Mouse (Mus musculus): ENCODE data around the gene Tnfrsf8. TPM values are rescaled to one million over a fixed set of nuclear protein-coding genes. Genes with fewer than 3 reads are reported as not detected.

Gene Tnfrsf8
- polyA plus RNA-seq, 1 experiment from 2014 or later = 0.15 TPM

DNA sequence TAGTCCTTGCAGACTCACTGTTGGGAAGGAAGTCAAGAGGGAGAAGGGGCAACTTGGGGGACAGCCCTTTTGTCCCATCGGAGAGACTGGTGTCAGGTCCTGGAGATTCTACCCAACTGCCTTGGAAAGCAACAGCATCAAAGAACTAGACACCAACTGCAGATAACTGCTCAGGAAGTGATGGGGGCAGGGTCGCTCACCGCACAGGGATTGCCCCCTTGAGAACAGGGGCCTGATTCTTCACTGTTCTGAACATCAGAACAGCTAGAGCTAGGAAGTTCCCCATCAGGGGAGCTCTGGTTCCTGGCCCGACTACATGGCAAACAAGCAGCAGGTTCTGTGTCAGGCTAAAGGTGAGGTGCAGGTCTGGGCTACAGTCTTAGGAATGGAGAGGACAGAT, 48.5 kb downstream of the Tnfrsf8 start:
- no peaks in the 10 kb centered on the region for H3K9me3 ChIP-seq (replicated peaks; ENCODE audit: control insufficient read depth, low read length)
- H3K4me1 ChIP-seq (ENCODE audit: control insufficient read depth, insufficient read depth, low read length) = no peaks in the 10 kb centered on the region
- no peak for ATAC-seq
- no peak overlapping the region for H3K4me3 ChIP-seq (ENCODE audit: low read depth, low read length)
- no peak overlapping the region for H3K9ac ChIP-seq (ENCODE audit: low read length)
- no peaks in the 10 kb centered on the region for H3K27me3 ChIP-seq (replicated peaks; ENCODE audit: control insufficient read depth, insufficient read depth, low read length)
- DNase-seq (ENCODE audit: low spot score) = no peak
- no peak overlapping the region for H3K4me2 ChIP-seq (ENCODE audit: low read length)
- H3K36me3 ChIP-seq (ENCODE audit: control insufficient read depth, insufficient read depth, low read length) = no peaks in the 10 kb centered on the region
- H3K27ac ChIP-seq (ENCODE audit: low read depth, low read length) = no peak overlapping the region
- WGBS = 87% methylated on average over 4 of the region's 4 CpGs

DNA sequence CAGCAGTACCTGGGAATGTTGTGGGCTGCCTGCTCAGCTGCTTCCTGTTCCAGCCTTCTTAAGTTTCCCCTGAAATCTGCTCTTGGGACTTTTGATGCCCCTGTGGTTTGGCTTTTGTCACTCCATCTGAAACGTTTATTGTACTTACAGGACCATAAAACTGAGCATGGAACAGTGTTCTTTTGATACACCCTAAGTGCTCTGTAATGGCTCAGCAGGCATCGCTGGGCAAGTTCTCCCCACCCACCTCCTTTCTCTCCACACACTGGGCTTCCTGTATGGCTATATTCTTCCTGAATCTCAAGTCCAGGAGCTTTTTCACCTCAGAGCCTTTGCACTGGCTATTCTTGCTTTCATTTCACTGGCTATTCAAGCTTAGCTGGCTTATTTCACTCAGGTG, 50.2 kb downstream of the Tnfrsf8 start:
- H3K9me3 ChIP-seq (replicated peaks; ENCODE audit: control insufficient read depth, low read length) = no peaks in the 10 kb centered on the region
- H3K4me2 ChIP-seq (ENCODE audit: low read length) = no peak overlapping the region
- ATAC-seq (no peak), DNase-seq (ENCODE audit: low spot score) (no peak)
- 43% methylated on average over 2 of the region's 2 CpGs for WGBS
- no peak overlapping the region for H3K9ac ChIP-seq (ENCODE audit: low read length)
- H3K4me1 ChIP-seq (ENCODE audit: control insufficient read depth, insufficient read depth, low read length) = no peaks in the 10 kb centered on the region
- no peak overlapping the region for H3K4me3 ChIP-seq (ENCODE audit: low read depth, low read length)
- H3K36me3 ChIP-seq (ENCODE audit: control insufficient read depth, insufficient read depth, low read length) = no peaks in the 10 kb centered on the region
- H3K27ac ChIP-seq (ENCODE audit: low read depth, low read length) = no peak overlapping the region
- H3K27me3 ChIP-seq (replicated peaks; ENCODE audit: control insufficient read depth, insufficient read depth, low read length) = no peaks in the 10 kb centered on the region

DNA sequence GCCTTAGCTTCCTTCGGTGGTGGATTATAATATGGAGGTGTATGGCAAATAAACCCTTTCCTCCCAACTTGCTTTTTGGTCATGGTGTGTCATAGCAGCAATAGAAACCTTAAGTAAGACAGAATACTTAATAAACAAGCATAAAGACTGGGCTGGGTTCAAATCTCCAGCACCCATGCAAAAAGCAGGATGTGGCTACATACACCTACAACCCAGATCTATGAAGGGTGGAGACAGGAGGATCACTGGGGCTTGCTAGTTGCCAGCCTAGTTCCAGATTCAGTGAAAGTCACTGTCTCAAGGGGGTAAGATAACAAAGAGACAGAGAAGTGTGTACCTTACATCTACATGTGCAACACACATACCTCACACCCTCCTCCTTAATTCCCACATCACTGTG, 51.4 kb downstream of the Tnfrsf8 start:
- no peaks in the 10 kb centered on the region for H3K36me3 ChIP-seq (ENCODE audit: control insufficient read depth, insufficient read depth, low read length)
- 89% methylated on average over 1 of the region's 1 CpGs for WGBS
- H3K27ac ChIP-seq (ENCODE audit: low read depth, low read length) = no peak overlapping the region
- H3K9ac ChIP-seq (ENCODE audit: low read length) = no peak overlapping the region
- no peak overlapping the region for H3K4me2 ChIP-seq (ENCODE audit: low read length)
- H3K9me3 ChIP-seq (replicated peaks; ENCODE audit: control insufficient read depth, low read length) = no peaks in the 10 kb centered on the region
- ATAC-seq (no peak), DNase-seq (ENCODE audit: low spot score) (no peak)
- H3K4me1 ChIP-seq (ENCODE audit: control insufficient read depth, insufficient read depth, low read length) = no peaks in the 10 kb centered on the region
- H3K27me3 ChIP-seq (replicated peaks; ENCODE audit: control insufficient read depth, insufficient read depth, low read length) = no peaks in the 10 kb centered on the region
- no peak overlapping the region for H3K4me3 ChIP-seq (ENCODE audit: low read depth, low read length)

DNA sequence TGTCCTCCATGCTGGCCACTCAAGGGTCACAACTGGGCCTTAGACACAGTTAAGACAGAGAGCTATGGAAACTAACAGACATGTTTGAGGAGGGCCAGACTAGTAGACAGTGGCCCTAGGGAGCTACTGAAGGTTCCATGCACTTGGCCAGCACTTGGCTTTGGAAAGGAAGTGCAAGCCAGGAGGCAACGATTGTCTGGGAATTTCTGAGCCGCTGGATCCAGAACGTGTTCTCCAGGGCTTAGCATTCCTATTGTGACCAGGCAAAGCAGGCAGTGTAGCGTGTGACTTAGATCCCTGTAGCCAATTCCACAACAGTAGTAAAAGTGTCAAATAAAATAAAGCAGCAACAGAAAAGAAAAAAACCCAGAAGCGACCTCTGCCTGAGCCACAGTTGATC, 54.2 kb downstream of the Tnfrsf8 start:
- Histone ChIP-seq H3K9ac (ENCODE audit: low read length) (no peak overlapping the region), H3K27me3 (replicated peaks; ENCODE audit: control insufficient read depth, insufficient read depth, low read length) (no peaks in the 10 kb centered on the region), H3K4me3 (ENCODE audit: low read depth, low read length) (no peak overlapping the region), H3K36me3 (ENCODE audit: control insufficient read depth, insufficient read depth, low read length) (no peaks in the 10 kb centered on the region), H3K27ac (ENCODE audit: low read depth, low read length) (no peak overlapping the region), H3K9me3 (replicated peaks; ENCODE audit: control insufficient read depth, low read length) (no peaks in the 10 kb centered on the region), H3K4me1 (ENCODE audit: control insufficient read depth, insufficient read depth, low read length) (no peaks in the 10 kb centered on the region), H3K4me2 (ENCODE audit: low read length) (no peak overlapping the region)
- ATAC-seq (no peak), DNase-seq (ENCODE audit: low spot score) (no peak)
- WGBS = 87% methylated on average over 5 of the region's 5 CpGs

DNA sequence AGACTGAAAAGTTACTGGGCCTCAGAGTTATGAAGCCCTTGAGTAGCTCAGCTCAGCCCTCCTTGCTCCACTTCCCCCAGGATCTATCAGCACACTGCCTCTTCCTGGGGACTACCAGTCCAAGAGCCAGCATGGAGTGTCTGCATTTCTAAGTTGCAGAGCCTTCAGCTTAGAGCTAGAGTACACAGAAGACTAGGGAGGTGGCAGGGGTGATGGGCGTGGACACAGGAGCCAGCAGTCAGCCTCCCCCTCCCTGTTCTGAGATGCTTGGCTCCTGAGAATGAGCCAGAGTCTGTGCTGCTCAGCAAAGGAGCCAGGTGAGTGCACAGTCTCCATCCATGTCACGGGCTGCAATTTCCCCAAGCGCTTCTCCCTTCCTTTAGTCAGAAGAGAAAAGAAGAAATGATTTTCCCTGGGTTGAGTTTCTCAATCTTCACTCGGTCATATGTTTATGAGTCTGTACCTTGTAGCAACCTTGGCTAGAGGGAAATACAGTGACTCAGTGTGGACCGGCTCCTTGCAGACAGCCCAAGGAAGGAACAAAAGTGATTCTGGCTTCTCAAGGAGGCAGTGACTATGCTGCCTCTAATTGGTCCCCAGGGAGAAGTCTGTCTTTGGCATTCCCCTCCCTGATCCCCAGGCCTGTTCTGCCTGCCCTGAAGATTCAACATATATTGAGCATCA, 57.1 kb downstream of the Tnfrsf8 start:
- Histone ChIP-seq H3K27me3 (replicated peaks; ENCODE audit: control insufficient read depth, insufficient read depth, low read length) (no peaks in the 10 kb centered on the region), H3K4me2 (ENCODE audit: low read length) (no peak overlapping the region), H3K9me3 (replicated peaks; ENCODE audit: control insufficient read depth, low read length) (no peaks in the 10 kb centered on the region), H3K27ac (ENCODE audit: low read depth, low read length) (no peak overlapping the region), H3K4me1 (ENCODE audit: control insufficient read depth, insufficient read depth, low read length) (no peaks in the 10 kb centered on the region), H3K36me3 (ENCODE audit: control insufficient read depth, insufficient read depth, low read length) (no peaks in the 10 kb centered on the region), H3K4me3 (ENCODE audit: low read depth, low read length) (no peak overlapping the region), H3K9ac (ENCODE audit: low read length) (no peak overlapping the region)
- WGBS = 62% methylated on average over 5 of the region's 5 CpGs
- DNase-seq (ENCODE audit: low spot score) (no peak), ATAC-seq (no peak)

DNA sequence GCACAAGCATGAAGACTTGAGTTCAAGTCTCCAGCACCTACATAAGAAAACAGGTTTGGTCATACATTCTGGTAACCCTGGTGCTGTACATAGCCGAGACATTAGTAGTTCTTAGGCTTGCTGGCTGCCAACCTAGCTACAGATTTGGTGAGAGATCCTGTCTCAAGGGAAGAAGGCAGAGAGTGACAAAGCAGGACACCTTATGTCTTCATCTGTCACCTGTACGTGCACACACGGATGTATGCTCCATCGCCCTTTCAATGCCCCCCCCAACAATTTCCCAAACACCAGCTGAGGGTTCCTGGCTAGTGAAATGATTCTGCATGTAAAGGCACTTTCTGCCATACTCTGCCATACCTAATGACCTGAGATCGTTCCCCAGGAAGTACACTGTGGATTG, 58.8 kb downstream of the Tnfrsf8 start:
- no peak overlapping the region for H3K27ac ChIP-seq (ENCODE audit: low read depth, low read length)
- H3K4me2 ChIP-seq (ENCODE audit: low read length) = no peak overlapping the region
- H3K36me3 ChIP-seq (ENCODE audit: control insufficient read depth, insufficient read depth, low read length) = no peaks in the 10 kb centered on the region
- ATAC-seq (no peak), DNase-seq (ENCODE audit: low spot score) (no peak)
- no peaks in the 10 kb centered on the region for H3K27me3 ChIP-seq (replicated peaks; ENCODE audit: control insufficient read depth, insufficient read depth, low read length)
- H3K9ac ChIP-seq (ENCODE audit: low read length) = no peak overlapping the region
- no peaks in the 10 kb centered on the region for H3K9me3 ChIP-seq (replicated peaks; ENCODE audit: control insufficient read depth, low read length)
- 88% methylated on average over 5 of the region's 5 CpGs for WGBS
- no peaks in the 10 kb centered on the region for H3K4me1 ChIP-seq (ENCODE audit: control insufficient read depth, insufficient read depth, low read length)
- H3K4me3 ChIP-seq (ENCODE audit: low read depth, low read length) = no peak overlapping the region

DNA sequence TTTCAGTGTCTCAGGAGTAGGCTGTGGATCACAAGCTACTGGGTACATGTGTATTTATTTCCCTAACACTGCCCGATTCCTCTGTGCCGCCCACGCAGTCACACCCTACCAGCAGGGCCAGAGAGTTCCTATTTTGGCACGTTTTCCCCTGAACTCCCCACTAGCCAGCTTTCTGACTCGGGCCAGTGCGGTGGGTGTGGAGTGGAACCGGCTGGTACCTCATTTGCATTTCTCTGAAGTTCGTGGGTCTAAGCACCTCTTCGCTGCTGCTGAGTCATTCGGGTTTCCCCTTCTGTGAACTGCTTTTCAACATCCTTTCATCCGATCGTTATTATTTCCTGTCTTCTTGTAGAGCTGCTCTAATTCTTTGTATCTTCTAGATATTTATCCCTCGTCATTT, 60.5 kb downstream of the Tnfrsf8 start:
- H3K4me1 ChIP-seq (ENCODE audit: control insufficient read depth, insufficient read depth, low read length) = no peaks in the 10 kb centered on the region
- ATAC-seq = no peak
- no peak overlapping the region for H3K9ac ChIP-seq (ENCODE audit: low read length)
- no peak overlapping the region for H3K27ac ChIP-seq (ENCODE audit: low read depth, low read length)
- no peak overlapping the region for H3K4me3 ChIP-seq (ENCODE audit: low read depth, low read length)
- no peaks in the 10 kb centered on the region for H3K9me3 ChIP-seq (replicated peaks; ENCODE audit: control insufficient read depth, low read length)
- no peaks in the 10 kb centered on the region for H3K27me3 ChIP-seq (replicated peaks; ENCODE audit: control insufficient read depth, insufficient read depth, low read length)
- no peaks in the 10 kb centered on the region for H3K36me3 ChIP-seq (ENCODE audit: control insufficient read depth, insufficient read depth, low read length)
- WGBS = 51% methylated on average over 13 of the region's 13 CpGs
- DNase-seq (ENCODE audit: low spot score) = no peak
- no peak overlapping the region for H3K4me2 ChIP-seq (ENCODE audit: low read length)

DNA sequence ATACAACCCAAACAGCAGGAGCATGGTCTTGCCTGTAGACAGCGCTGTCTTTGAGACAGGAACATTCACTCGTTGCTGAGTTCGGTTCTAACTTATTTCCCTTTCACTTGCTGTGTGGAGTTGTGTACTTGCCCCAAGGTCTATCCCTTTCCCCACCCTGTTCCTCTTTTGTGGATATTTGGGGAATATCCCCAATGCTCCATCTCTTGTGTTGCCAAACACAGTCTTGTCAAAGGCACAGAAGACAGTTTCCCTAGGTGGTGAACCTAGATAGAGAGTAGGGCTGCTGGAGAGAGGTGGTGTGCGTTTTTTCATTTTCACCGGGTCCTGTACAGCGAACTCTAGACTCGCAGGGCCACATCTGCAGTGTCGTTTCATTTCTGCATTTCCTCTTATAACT, 62.4 kb downstream of the Tnfrsf8 start:
- DNase-seq (ENCODE audit: low spot score) = no peak
- no peak overlapping the region for H3K27ac ChIP-seq (ENCODE audit: low read depth, low read length)
- H3K27me3 ChIP-seq (replicated peaks; ENCODE audit: control insufficient read depth, insufficient read depth, low read length) = no peaks in the 10 kb centered on the region
- H3K4me2 ChIP-seq (ENCODE audit: low read length) = no peak overlapping the region
- H3K4me3 ChIP-seq (ENCODE audit: low read depth, low read length) = no peak overlapping the region
- H3K9me3 ChIP-seq (replicated peaks; ENCODE audit: control insufficient read depth, low read length) = no peaks in the 10 kb centered on the region
- H3K36me3 ChIP-seq (ENCODE audit: control insufficient read depth, insufficient read depth, low read length) = no peaks in the 10 kb centered on the region
- WGBS = 91% methylated on average over 8 of the region's 8 CpGs
- no peak overlapping the region for H3K9ac ChIP-seq (ENCODE audit: low read length)
- ATAC-seq = no peak
- no peaks in the 10 kb centered on the region for H3K4me1 ChIP-seq (ENCODE audit: control insufficient read depth, insufficient read depth, low read length)

DNA sequence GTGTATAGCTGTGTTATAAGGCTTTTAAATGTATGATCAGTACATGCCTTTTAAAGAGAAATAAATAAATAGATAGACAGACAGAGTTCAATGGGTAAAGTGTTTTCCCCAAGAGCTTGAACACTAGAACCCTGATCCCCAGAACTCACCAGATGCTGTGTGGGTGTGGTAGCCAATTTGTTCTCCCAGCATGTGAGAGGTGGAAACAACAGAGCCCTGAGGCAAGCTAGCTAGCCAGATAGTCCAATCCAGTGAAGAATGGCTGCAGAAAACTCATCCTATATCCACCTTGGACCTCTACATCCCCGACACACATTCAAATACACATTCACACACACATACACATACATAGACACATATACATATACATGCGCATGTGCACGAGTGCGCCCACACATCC, 63.4 kb downstream of the Tnfrsf8 start:
- 0 out of 2 replicates have a peak, but pooled peaks cover 2% of the 10 kb centered on the region for H3K4me1 ChIP-seq (ENCODE audit: control insufficient read depth, insufficient read depth, low read length)
- no peak overlapping the region for H3K4me3 ChIP-seq (ENCODE audit: low read depth, low read length)
- no peaks in the 10 kb centered on the region for H3K9me3 ChIP-seq (replicated peaks; ENCODE audit: control insufficient read depth, low read length)
- 94% methylated on average over 4 of the region's 4 CpGs for WGBS
- H3K4me2 ChIP-seq (ENCODE audit: low read length) = no peak overlapping the region
- peaks cover 3% of the 10 kb centered on the region; the same call in 1 of the 2 replicates for H3K27me3 ChIP-seq (replicated peaks; ENCODE audit: control insufficient read depth, insufficient read depth, low read length)
- ATAC-seq = no peak
- H3K27ac ChIP-seq (ENCODE audit: low read depth, low read length) = no peak overlapping the region
- no peak for DNase-seq (ENCODE audit: low spot score)
- no peaks in the 10 kb centered on the region for H3K36me3 ChIP-seq (ENCODE audit: control insufficient read depth, insufficient read depth, low read length)
- H3K9ac ChIP-seq (ENCODE audit: low read length) = no peak overlapping the region
